Mouse (Mus musculus) heart, embryonic 11.5 days (tissue): ENCODE measurements around the gene Ppia. TPM values are rescaled to one million over a fixed set of nuclear protein-coding genes. Genes with fewer than 3 reads are reported as not detected.
A peak's percentile ranks its signal among the peaks of the same experiment; 100 is the strongest.
"Not testable (repeated sequence)": the region's sequence is repeated elsewhere in the genome, so short reads cannot be mapped to it uniquely, and the experiment has no call there.

Experiments used
- ATAC-seq: fragments of 200-750 bp; cut with Nextera tagmentation; replicated peaks from 2 replicates; pipeline ENCODE4 v1.8.0; 2017; ENCODE audit warnings: moderate library complexity; ENCODE audit not compliant: insufficient number of reproducible peaks, low FRiP score, low TSS enrichment
- H3K27ac ChIP-seq: fragments of 300-500 bp; sonication (generic); 2 replicates; pipeline ENCODE4 v1.5.1; 2014; ENCODE audit warnings: mild to moderate bottlenecking, low read depth, low read length
- H3K27me3 ChIP-seq: fragments of 300-500 bp; sonication (generic); 2 replicates; pipeline ENCODE4 v1.6.1; 2014; ENCODE audit warnings: mild to moderate bottlenecking, low read length, mixed read lengths; ENCODE audit not compliant: control insufficient read depth, insufficient read depth
- H3K36me3 ChIP-seq: fragments of 300-500 bp; sonication (generic); 2 replicates; pipeline ENCODE4 v1.6.1; 2014; ENCODE audit warnings: mild to moderate bottlenecking, low read length, moderate library complexity, mixed read lengths; ENCODE audit not compliant: control insufficient read depth, insufficient read depth
- H3K4me1 ChIP-seq: fragments of 300-500 bp; sonication (generic); 2 replicates; pipeline ENCODE4 v1.6.1; 2014; ENCODE audit warnings: low read length; ENCODE audit not compliant: control insufficient read depth, insufficient read depth
- H3K4me2 ChIP-seq: fragments of 300-500 bp; sonication (generic); 2 replicates; pipeline ENCODE4 v1.6.1; 2014; ENCODE audit warnings: mild to moderate bottlenecking, moderate library complexity
- H3K4me3 ChIP-seq: fragments of 300-500 bp; sonication (generic); 2 replicates; pipeline ENCODE4 v1.5.1; 2014; ENCODE audit warnings: low read depth, low read length
- H3K9ac ChIP-seq: fragments of 300-500 bp; sonication (generic); 2 replicates; pipeline ENCODE4 v1.6.1; 2014; ENCODE audit warnings: mild to moderate bottlenecking, low read depth, low read length, moderate library complexity
- H3K9me3 ChIP-seq: fragments of 300-500 bp; sonication (generic); replicated peaks from 2 replicates; pipeline ENCODE4 v1.6.1; 2016; ENCODE audit warnings: low read length; ENCODE audit not compliant: control insufficient read depth
- WGBS: fragments of 180-500 bp; shearing (Covaris S2); extraction: QIAGEN DNeasy Blood & Tissue Kit; methylation state at CpG from one replicate; pipeline ENCODE4 v1.1.7; 2014; ENCODE audit not compliant: insufficient replicate concordance; 5-methylcytosine and 5-hydroxymethylcytosine counted together
- polyA plus RNA-seq: library from polyadenylated mRNA; unstranded; fragments of >200 nt; fragmentation: Nextera tagmentation; extraction: Ambion mirVana; gene quantifications from 2 replicates; pipeline ENCODE4 v1.2.1, GENCODE M21; 2014

Gene Ppia
- polyA plus RNA-seq, 1 experiment from 2014 or later, result 4,598 TPM

GRCm38 (mm10) chr11:6410050-6410602 is 5.1 kb upstream of the Ppia start:
- Histone ChIP-seq H3K9me3 (no peaks in the 10 kb centered on the region), H3K9ac (no peak overlapping the region), H3K4me3 (no peak overlapping the region), H3K27ac (no peak overlapping the region), H3K36me3 (peaks cover 5% of the 10 kb centered on the region), H3K4me1 (peaks cover 22% of the 10 kb centered on the region), H3K4me2 (no peak overlapping the region), H3K27me3 (no peaks in the 10 kb centered on the region)
- 63% methylated on average over 5 of the region's 5 CpGs for WGBS
- ATAC-seq, result no peak

DNA sequence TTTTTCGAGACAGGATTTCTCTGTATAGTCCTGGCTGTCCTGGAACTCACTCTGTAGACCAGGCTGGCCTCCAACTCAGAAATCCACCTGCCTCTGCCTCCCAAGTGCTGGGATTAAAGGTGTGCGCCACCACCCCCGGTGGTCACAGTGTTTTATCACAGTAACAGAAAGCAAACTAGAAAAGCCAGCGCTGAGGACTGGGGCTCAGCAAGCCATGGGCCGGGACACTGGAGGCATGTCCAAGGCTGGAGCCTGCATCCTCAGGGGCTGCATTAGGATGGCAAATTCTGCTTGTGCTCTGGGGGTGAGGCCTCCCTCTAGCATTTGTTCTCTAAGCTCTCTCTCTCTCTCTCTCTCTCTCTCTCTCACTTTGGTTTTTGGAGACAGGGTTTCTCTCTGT is 4.5 kb upstream of the Ppia start:
- H3K9me3 ChIP-seq, ATAC-seq, H3K4me3 ChIP-seq, H3K36me3 ChIP-seq, H3K27ac ChIP-seq, H3K27me3 ChIP-seq, H3K4me2 ChIP-seq, H3K9ac ChIP-seq: not testable (repeated sequence)
- WGBS, result 77% methylated on average over 5 of the region's 5 CpGs
- peaks cover 17% of the 10 kb centered on the region for H3K4me1 ChIP-seq

DNA sequence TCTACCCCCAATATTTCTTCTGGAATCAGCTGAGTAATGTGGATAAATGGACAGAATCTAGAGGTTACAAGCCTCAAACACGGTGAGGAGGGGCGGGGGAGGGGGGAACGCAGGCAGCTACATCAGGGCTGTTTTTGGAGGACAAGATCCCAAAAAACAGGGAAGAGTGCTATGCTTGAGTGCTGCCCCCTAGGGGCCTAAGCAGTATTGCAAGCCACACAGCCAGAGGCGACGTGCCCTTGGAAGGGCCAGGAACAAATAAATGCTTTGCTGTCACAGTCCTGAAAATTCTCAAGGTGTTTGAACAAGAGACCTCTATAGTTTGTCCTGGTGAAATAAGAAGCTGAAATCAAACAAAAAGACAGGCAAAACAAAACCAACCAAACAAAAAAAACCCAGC is 3.6 kb upstream of the Ppia start:
- peaks cover 8% of the 10 kb centered on the region for H3K4me1 ChIP-seq
- H3K36me3 ChIP-seq, result no peaks in the 10 kb centered on the region
- H3K9me3 ChIP-seq, result no peaks in the 10 kb centered on the region
- WGBS, result 5% methylated on average over 5 of the region's 5 CpGs
- no peak overlapping the region for H3K4me3 ChIP-seq
- no peak for ATAC-seq
- H3K9ac ChIP-seq, result no peak overlapping the region
- no peaks in the 10 kb centered on the region for H3K27me3 ChIP-seq
- no peak overlapping the region for H3K4me2 ChIP-seq
- no peak overlapping the region for H3K27ac ChIP-seq

- 93% methylated on average over 11 of the region's 12 CpGs for WGBS
- Histone ChIP-seq H3K4me1 (peaks cover 15% of the 10 kb centered on the region), H3K27ac (no peak overlapping the region), H3K9ac (no peak overlapping the region), H3K4me2 (no peak overlapping the region), H3K27me3 (no peaks in the 10 kb centered on the region), H3K36me3 (peaks cover 7% of the 10 kb centered on the region; the same call in 1 of the 2 replicates), H3K4me3 (no peak overlapping the region), H3K9me3 (no peaks in the 10 kb centered on the region)
- ATAC-seq, result no peak
These were observed 2.0 kb upstream of the Ppia start for GRCm38 (mm10) chr11:6413264-6413663.

DNA sequence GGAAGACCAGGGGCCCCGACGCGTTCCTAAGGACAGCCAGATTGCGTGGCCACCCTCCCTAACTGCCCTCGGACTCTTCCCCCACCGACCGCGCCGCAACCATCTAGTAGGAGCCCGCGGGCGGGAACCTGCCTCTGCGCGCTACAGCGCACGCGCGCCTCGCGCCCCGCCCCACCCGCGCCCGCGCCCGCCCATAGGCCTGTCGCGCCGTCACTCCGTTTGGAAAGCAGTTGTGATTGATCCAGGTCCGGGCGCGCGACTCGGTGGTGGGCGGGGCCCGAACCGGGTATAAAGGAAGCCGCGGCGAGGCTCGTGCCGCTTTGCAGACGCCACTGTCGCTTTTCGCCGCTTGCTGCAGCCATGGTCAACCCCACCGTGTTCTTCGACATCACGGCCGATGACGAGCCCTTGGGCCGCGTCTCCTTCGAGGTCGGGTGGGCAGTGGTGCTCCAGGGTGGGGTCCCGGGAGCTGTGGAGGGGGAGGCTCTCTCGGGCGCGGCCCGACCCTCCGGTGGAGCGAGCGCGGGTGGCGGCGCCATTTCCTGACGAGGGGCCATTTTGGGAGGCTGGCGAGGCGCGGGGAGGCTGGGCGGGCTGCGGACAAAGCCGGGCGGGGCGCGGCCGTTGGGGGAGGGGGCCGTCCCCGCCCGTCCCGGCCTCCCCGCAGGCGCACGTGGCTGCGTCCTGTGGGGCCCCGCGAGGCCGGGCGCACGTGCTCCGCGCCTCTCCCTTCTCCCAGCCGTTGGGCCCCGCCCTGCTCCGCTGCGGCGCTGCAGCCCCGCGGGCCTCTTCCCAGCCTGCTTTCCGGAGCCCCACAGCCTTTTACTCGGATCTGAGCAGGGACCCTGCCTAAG is 535 bp downstream of the Ppia start:
- peaks cover 19% of the 10 kb centered on the region for H3K36me3 ChIP-seq
- H3K4me2 ChIP-seq, result peak overlapping the region; percentile 98
- H3K27ac ChIP-seq, result peak overlapping the region; percentile 98
- peak overlapping the region; percentile 92 for H3K4me3 ChIP-seq
- H3K27me3 ChIP-seq, result no peaks in the 10 kb centered on the region
- H3K9me3 ChIP-seq, result no peaks in the 10 kb centered on the region
- H3K9ac ChIP-seq, result peak overlapping the region; percentile 99
- under 1% methylated on average over 86 of the region's 102 CpGs for WGBS
- ATAC-seq, result peak; percentile 93
- H3K4me1 ChIP-seq, result peaks cover 20% of the 10 kb centered on the region

DNA sequence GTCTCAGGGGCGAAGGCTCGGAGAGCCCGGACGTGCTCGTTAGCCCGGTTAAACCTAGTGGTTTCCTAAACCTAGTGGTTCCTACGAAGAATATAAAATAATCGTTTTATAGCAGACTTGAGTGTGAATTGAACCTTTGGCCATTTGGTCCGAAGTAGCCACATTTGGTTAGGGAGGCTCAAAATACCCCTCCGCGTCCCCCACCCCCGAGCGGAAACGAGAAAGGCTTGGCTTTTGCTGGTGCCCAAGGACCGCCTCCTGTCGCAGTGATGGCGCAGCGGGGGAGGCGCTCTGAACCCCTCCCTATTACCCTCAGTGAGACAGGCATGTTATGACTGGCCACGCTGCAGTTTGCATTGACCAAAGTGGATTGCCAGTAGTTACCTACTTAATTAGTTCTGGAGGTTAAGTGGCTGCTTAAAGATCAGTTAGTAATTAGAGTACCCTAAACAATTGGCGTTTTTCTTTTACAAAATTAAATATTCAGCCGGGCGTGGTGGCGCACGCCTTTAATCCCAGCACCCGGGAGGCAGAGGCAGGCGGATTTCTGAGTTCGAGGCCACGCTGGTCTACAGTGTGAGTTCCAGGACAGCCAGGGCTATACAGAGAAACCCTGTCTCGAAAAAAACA is 1.3 kb downstream of the Ppia start:
- peak; percentile 69 for ATAC-seq
- H3K9ac ChIP-seq, result peak overlapping the region; percentile 99
- 1% methylated on average over 30 of the region's 30 CpGs for WGBS
- H3K27ac ChIP-seq, result peak overlapping the region; percentile 98
- peaks cover 19% of the 10 kb centered on the region for H3K36me3 ChIP-seq
- H3K27me3 ChIP-seq, result no peaks in the 10 kb centered on the region
- peak overlapping the region; percentile 92 for H3K4me3 ChIP-seq
- H3K4me2 ChIP-seq, result peak overlapping the region; percentile 98
- H3K9me3 ChIP-seq, result no peaks in the 10 kb centered on the region
- H3K4me1 ChIP-seq, result peaks cover 20% of the 10 kb centered on the region

- 48% methylated on average over 2 of the region's 2 CpGs for WGBS
- Histone ChIP-seq H3K4me3 (peak overlapping the region; percentile 92), H3K27me3 (no peaks in the 10 kb centered on the region), H3K4me1 (peaks cover 20% of the 10 kb centered on the region), H3K36me3 (peaks cover 19% of the 10 kb centered on the region), H3K27ac (peak overlapping the region; percentile 22; the same call in 1 of the 2 replicates), H3K4me2 (peak overlapping the region; percentile 98), H3K9me3 (no peaks in the 10 kb centered on the region), H3K9ac (peak overlapping the region; percentile 99)
- ATAC-seq, result no peak
These were observed 1.8 kb downstream of the Ppia start for GRCm38 (mm10) chr11:6417069-6417468.

GRCm38 (mm10) chr11:6417490-6417889 is 2.2 kb downstream of the Ppia start:
- Histone ChIP-seq H3K9me3 (no peaks in the 10 kb centered on the region), H3K4me3 (peak overlapping the region; percentile 92), H3K27me3 (no peaks in the 10 kb centered on the region), H3K4me1 (peaks cover 20% of the 10 kb centered on the region), H3K9ac (peak overlapping the region; percentile 99), H3K36me3 (peaks cover 19% of the 10 kb centered on the region), H3K4me2 (peak overlapping the region; percentile 98), H3K27ac (peak overlapping the region; percentile 22; the same call in 1 of the 2 replicates)
- no peak for ATAC-seq
